Mouse (Mus musculus) lung, adult 2 months (tissue): ENCODE results near the gene Phf23.
"Not testable (repeated sequence)": the region's sequence is repeated elsewhere in the genome, so short reads cannot be mapped to it uniquely, and the experiment has no call there.

Source experiments
- CTCF ChIP-seq: fragments of 200-500 bp; IDR thresholded peaks from 2 replicates; pipeline ENCODE4 v1.5.1; 2011; ENCODE audit warnings: mild to moderate bottlenecking, low read length, control low read depth; ENCODE audit not compliant: insufficient read depth
- POLR2A ChIP-seq: fragments of 200-500 bp; IDR thresholded peaks from 2 replicates; pipeline ENCODE4 v1.6.1; 2011; ENCODE audit warnings: low read depth, mild to moderate bottlenecking, control low read depth, low read length, borderline replicate concordance; ENCODE audit errors: extremely low read depth

GRCm38 (mm10) chr11:70016177-70016576, 20.6 kb downstream of the Phf23 start:
- not testable (repeated sequence) for TF ChIP-seq POLR2A, CTCF
